Mouse (Mus musculus): Measurements from ENCODE around the gene Cryba4.

GRCm38 (mm10) chr5:112284203-112284582 lies 31.9 kb upstream of the Cryba4 start:
- TF ChIP-seq CTCF (IDR thresholded peaks at IDR 0.05; ENCODE audit: low read depth), result no peak
- TF ChIP-seq EP300 (IDR thresholded peaks at IDR 0.05; ENCODE audit: low read depth), result no peak

All from heart, postnatal 0 days (tissue).